Comparison of ENCODE assay signal across 11 mouse cellular contexts in genomic region chr2:138040706-138041105, GRCm38 (mm10).
DNase-seq lines count a peak whose midpoint lies in the region; ATAC-seq and TF ChIP-seq lines count a peak whose summit lies in the region.
"Had no signal": no experiment of that assay in that cellular context is flagged by ENCODE, and none has a peak within 500 bp of the region (broad histone marks: within the 10 kb centered on the region; RNA-seq: fewer than 3 reads in every experiment).

No protein-coding gene starts in this region.

- WGBS in lung, postnatal 0 days = 31% methylated on average over 6 of the region's 6 CpGs
- WGBS in hindbrain, embryonic 12.5 days = 85% methylated on average over 6 of the region's 6 CpGs
- WGBS in midbrain, embryonic 15.5 days = 92% methylated on average over 6 of the region's 6 CpGs

- H3K9me3 ChIP-seq in lung, postnatal 0 days (ENCODE audit: low read length) = no peaks in the 10 kb centered on the region
- H3K9me3 ChIP-seq in hindbrain, embryonic 12.5 days (replicated peaks) = no peaks in the 10 kb centered on the region
- no peaks in the 10 kb centered on the region for H3K9me3 ChIP-seq in midbrain, embryonic 15.5 days
- H3K9me3 ChIP-seq: hindbrain, embryonic 15.5 days; neural tube, embryonic 12.5 days had no signal

- no peaks in the 10 kb centered on the region for H3K36me3 ChIP-seq in lung, postnatal 0 days (ENCODE audit: insufficient read depth, low read length)
- no peaks in the 10 kb centered on the region for H3K36me3 ChIP-seq in hindbrain, embryonic 12.5 days
- H3K36me3 ChIP-seq in midbrain, embryonic 15.5 days (replicated peaks) = no peaks in the 10 kb centered on the region
- H3K36me3 ChIP-seq: hindbrain, embryonic 15.5 days; neural tube, embryonic 12.5 days had no signal

- peak overlapping the region; percentile 51; the same call in 1 of the 2 replicates for H3K27ac ChIP-seq in lung, postnatal 0 days (ENCODE audit: low read length)
- no peak overlapping the region for H3K27ac ChIP-seq in hindbrain, embryonic 12.5 days
- no peak overlapping the region for H3K27ac ChIP-seq in midbrain, embryonic 15.5 days
- H3K27ac ChIP-seq: hindbrain, embryonic 15.5 days; neural tube, embryonic 12.5 days had no signal

- DNase-seq in adrenal gland, adult (ENCODE audit: inconsistent age in 2 of 2, low spot score in 1 of 2) = peak; percentile 54 to 77
- DNase-seq in adrenal gland, postnatal 4 days (ENCODE audit: low spot score in 2 of 2) = no peak
- peak; percentile 1 to 23 for DNase-seq in layer of hippocampus, adult 18-20 months (ENCODE audit: low spot score in 2 of 2)
- no peak for DNase-seq in layer of hippocampus, postnatal 14 days (ENCODE audit: low spot score in 2 of 2)
- DNase-seq in adrenal gland, postnatal 14 days = peak; percentile 10
- no peak for DNase-seq in lung, postnatal 0 days (ENCODE audit: low spot score)

- no peak for TF ChIP-seq EP300 in lung, postnatal 0 days (IDR thresholded peaks at IDR 0.05)

- no peaks in the 10 kb centered on the region for H3K27me3 ChIP-seq in lung, postnatal 0 days (replicated peaks; ENCODE audit: insufficient read depth, low read length)
- H3K27me3 ChIP-seq in hindbrain, embryonic 12.5 days = no peaks in the 10 kb centered on the region
- no peaks in the 10 kb centered on the region for H3K27me3 ChIP-seq in midbrain, embryonic 15.5 days (replicated peaks)
- H3K27me3 ChIP-seq: hindbrain, embryonic 15.5 days; megakaryocyte, embryonic 14.5 days; neural tube, embryonic 12.5 days had no signal

- TF ChIP-seq CTCF in lung, postnatal 0 days (IDR thresholded peaks at IDR 0.05) = no peak

- ATAC-seq in lung, postnatal 0 days = peak; percentile 79
- ATAC-seq in hindbrain, embryonic 12.5 days (ENCODE audit: low FRiP score) = no peak
- no peak for ATAC-seq in midbrain, embryonic 15.5 days (replicated peaks)

- H3K4me3 ChIP-seq in lung, postnatal 0 days (ENCODE audit: low read depth, low read length) = no peak overlapping the region
- no peak overlapping the region for H3K4me3 ChIP-seq in hindbrain, embryonic 12.5 days
- H3K4me3 ChIP-seq in midbrain, embryonic 15.5 days = no peak overlapping the region
- H3K4me3 ChIP-seq: hindbrain, embryonic 15.5 days; megakaryocyte, embryonic 14.5 days; neural tube, embryonic 12.5 days had no signal

- no peaks in the 10 kb centered on the region for H3K4me1 ChIP-seq in lung, postnatal 0 days (ENCODE audit: insufficient read depth, low read depth, low read length)
- no peaks in the 10 kb centered on the region for H3K4me1 ChIP-seq in hindbrain, embryonic 12.5 days
- peaks cover 3% of the 10 kb centered on the region; the same call in 1 of the 2 replicates for H3K4me1 ChIP-seq in midbrain, embryonic 15.5 days
- H3K4me1 ChIP-seq: hindbrain, embryonic 15.5 days; megakaryocyte, embryonic 14.5 days; neural tube, embryonic 12.5 days had no signal

- H3K9ac ChIP-seq in lung, postnatal 0 days (replicated peaks; ENCODE audit: low read depth) = no peak overlapping the region
- no peak overlapping the region for H3K9ac ChIP-seq in hindbrain, embryonic 12.5 days
- no peak overlapping the region for H3K9ac ChIP-seq in midbrain, embryonic 15.5 days
- H3K9ac ChIP-seq: hindbrain, embryonic 15.5 days; neural tube, embryonic 12.5 days had no signal

- no peak overlapping the region for H3K4me2 ChIP-seq in lung, postnatal 0 days (replicated peaks; ENCODE audit: low read depth, low read length)
- no peak overlapping the region for H3K4me2 ChIP-seq in hindbrain, embryonic 12.5 days (replicated peaks)
- H3K4me2 ChIP-seq in midbrain, embryonic 15.5 days = no peak overlapping the region
- H3K4me2 ChIP-seq: hindbrain, embryonic 15.5 days; neural tube, embryonic 12.5 days had no signal

Comparison
In these comparisons a context has a peak if more than half of its experiments do, and no peak if none do; other contexts are left out.
1. DNase-seq: peak in adrenal gland, adult (2 of 2), layer of hippocampus, adult 18-20 months (2 of 2) and adrenal gland, postnatal 14 days (single experiment); none in adrenal gland, postnatal 4 days (0 of 2), layer of hippocampus, postnatal 14 days (0 of 2) and lung, postnatal 0 days (single experiment).